17 mouse cellular contexts compared by ENCODE assay signal in genomic region chrX:145271768-145272167, GRCm38 (mm10).
A peak's percentile ranks its signal among the peaks of the same experiment; 100 is the strongest.
DNase-seq lines count a peak whose midpoint lies in the region; ATAC-seq and TF ChIP-seq lines count a peak whose summit lies in the region.
"Had no signal": no experiment of that assay in that cellular context is flagged by ENCODE, and none has a peak within 500 bp of the region (broad histone marks: within the 10 kb centered on the region; RNA-seq: fewer than 3 reads in every experiment).

No protein-coding gene starts in this region.

- no peak overlapping the region for H3K4me2 ChIP-seq in heart, embryonic 11.5 days
- no peak overlapping the region for H3K4me2 ChIP-seq in hindbrain, embryonic 11.5 days (replicated peaks; ENCODE audit: low read depth, low read length)
- no peak overlapping the region for H3K4me2 ChIP-seq in midbrain, embryonic 15.5 days
- H3K4me2 ChIP-seq: intestine, embryonic 15.5 days; neural tube, embryonic 13.5 days had no signal

- WGBS in heart, embryonic 10.5 days: 64% methylated on average over 4 of the region's 4 CpGs
- 44% methylated on average over 4 of the region's 4 CpGs for WGBS in heart, embryonic 11.5 days (ENCODE audit: insufficient replicate concordance)
- 48% methylated on average over 4 of the region's 4 CpGs for WGBS in hindbrain, embryonic 11.5 days
- WGBS in midbrain, embryonic 15.5 days: 37% methylated on average over 4 of the region's 4 CpGs
- 79% methylated on average over 4 of the region's 4 CpGs for WGBS in limb, embryonic 10.5 days

- no peak overlapping the region for H3K9ac ChIP-seq in heart, embryonic 11.5 days (ENCODE audit: low read depth, low read length)
- no peak overlapping the region for H3K9ac ChIP-seq in hindbrain, embryonic 11.5 days (ENCODE audit: low read depth, low read length)
- no peak overlapping the region for H3K9ac ChIP-seq in midbrain, embryonic 15.5 days
- H3K9ac ChIP-seq: intestine, embryonic 15.5 days; neural tube, embryonic 13.5 days had no signal

- no peak for TF ChIP-seq POLR2A in brain, embryonic 14.5 days (IDR thresholded peaks at IDR 0.05; ENCODE audit: borderline replicate concordance, extremely low read depth, insufficient read depth, insufficient read length, poor library complexity, severe bottlenecking)

- no peaks in the 10 kb centered on the region for H3K9me3 ChIP-seq in heart, embryonic 10.5 days
- no peaks in the 10 kb centered on the region for H3K9me3 ChIP-seq in heart, embryonic 11.5 days (replicated peaks; ENCODE audit: control insufficient read depth, low read length)
- no peaks in the 10 kb centered on the region for H3K9me3 ChIP-seq in hindbrain, embryonic 11.5 days (ENCODE audit: control insufficient read depth, low read length)
- no peaks in the 10 kb centered on the region for H3K9me3 ChIP-seq in midbrain, embryonic 15.5 days
- no peaks in the 10 kb centered on the region for H3K9me3 ChIP-seq in limb, embryonic 10.5 days (replicated peaks)
- H3K9me3 ChIP-seq: intestine, embryonic 15.5 days; neural tube, embryonic 13.5 days had no signal

- no peak for TF ChIP-seq CTCF in brain, embryonic 14.5 days (IDR thresholded peaks at IDR 0.05; ENCODE audit: borderline replicate concordance, extremely low read depth, insufficient read depth, insufficient read length)

- no peaks in the 10 kb centered on the region for H3K27me3 ChIP-seq in heart, embryonic 10.5 days (ENCODE audit: insufficient read depth, poor library complexity, severe bottlenecking)
- H3K27me3 ChIP-seq in heart, embryonic 11.5 days (ENCODE audit: control insufficient read depth, insufficient read depth, low read length): no peaks in the 10 kb centered on the region
- no peaks in the 10 kb centered on the region for H3K27me3 ChIP-seq in hindbrain, embryonic 11.5 days (ENCODE audit: control insufficient read depth, insufficient read depth, low read length)
- no peaks in the 10 kb centered on the region for H3K27me3 ChIP-seq in midbrain, embryonic 15.5 days (replicated peaks)
- H3K27me3 ChIP-seq in limb, embryonic 10.5 days (ENCODE audit: low read depth, poor library complexity, severe bottlenecking): peaks cover 28% of the 10 kb centered on the region; the same call in 1 of the 2 replicates
- H3K27me3 ChIP-seq: intestine, embryonic 15.5 days; neural tube, embryonic 13.5 days had no signal

- H3K4me1 ChIP-seq in heart, embryonic 10.5 days: no peaks in the 10 kb centered on the region
- H3K4me1 ChIP-seq in heart, embryonic 11.5 days (ENCODE audit: control insufficient read depth, insufficient read depth, low read length): no peaks in the 10 kb centered on the region
- no peaks in the 10 kb centered on the region for H3K4me1 ChIP-seq in hindbrain, embryonic 11.5 days (replicated peaks; ENCODE audit: control insufficient read depth, insufficient read depth, low read length)
- H3K4me1 ChIP-seq in midbrain, embryonic 15.5 days: no peaks in the 10 kb centered on the region
- no peaks in the 10 kb centered on the region for H3K4me1 ChIP-seq in limb, embryonic 10.5 days
- H3K4me1 ChIP-seq: intestine, embryonic 15.5 days; neural tube, embryonic 13.5 days had no signal

- no peak for ATAC-seq in heart, embryonic 11.5 days (replicated peaks; ENCODE audit: insufficient number of reproducible peaks, low FRiP score, low TSS enrichment)
- peak; percentile 78 for ATAC-seq in hindbrain, embryonic 11.5 days (ENCODE audit: low FRiP score)
- peak; percentile 90 for ATAC-seq in midbrain, embryonic 15.5 days (replicated peaks)
- ATAC-seq: intestine, embryonic 15.5 days had no signal

- no peaks in the 10 kb centered on the region for H3K36me3 ChIP-seq in heart, embryonic 10.5 days
- no peaks in the 10 kb centered on the region for H3K36me3 ChIP-seq in heart, embryonic 11.5 days (ENCODE audit: control insufficient read depth, insufficient read depth, low read length)
- no peaks in the 10 kb centered on the region for H3K36me3 ChIP-seq in hindbrain, embryonic 11.5 days (ENCODE audit: control insufficient read depth, insufficient read depth, low read length)
- no peaks in the 10 kb centered on the region for H3K36me3 ChIP-seq in midbrain, embryonic 15.5 days (replicated peaks)
- H3K36me3 ChIP-seq in limb, embryonic 10.5 days: no peaks in the 10 kb centered on the region
- H3K36me3 ChIP-seq: intestine, embryonic 15.5 days; neural tube, embryonic 13.5 days had no signal

- DNase-seq in heart, embryonic 10.5 days (ENCODE audit: low spot score): peak; percentile 73
- peak; percentile 71 for DNase-seq in brain, embryonic 14.5 days (ENCODE audit: low read depth)
- peak; percentile 19 for DNase-seq in hindbrain, embryonic 11.5 days (ENCODE audit: low spot score)
- DNase-seq in limb, embryonic 10.5 days (ENCODE audit: low spot score): no peak
- DNase-seq in urinary bladder, postnatal 14 days (ENCODE audit: low spot score): no peak
- DNase-seq: adrenal gland, postnatal 14 days; B cell, adult 2 months; cerebellum, postnatal 25 days; heart, postnatal 10 days; right cerebral cortex, adult 18-20 months; thymus, postnatal 36 days had no signal

- H3K27ac ChIP-seq in heart, embryonic 10.5 days: no peak overlapping the region
- no peak overlapping the region for H3K27ac ChIP-seq in heart, embryonic 11.5 days (ENCODE audit: low read depth, low read length)
- no peak overlapping the region for H3K27ac ChIP-seq in hindbrain, embryonic 11.5 days (ENCODE audit: low read depth, low read length)
- H3K27ac ChIP-seq in midbrain, embryonic 15.5 days: no peak overlapping the region
- H3K27ac ChIP-seq in limb, embryonic 10.5 days: no peak overlapping the region
- H3K27ac ChIP-seq: intestine, embryonic 15.5 days; kidney, postnatal 0 days; neural tube, embryonic 13.5 days; stomach, postnatal 0 days had no signal

- H3K4me3 ChIP-seq in heart, embryonic 10.5 days: no peak overlapping the region
- H3K4me3 ChIP-seq in heart, embryonic 11.5 days (ENCODE audit: low read depth, low read length): no peak overlapping the region
- H3K4me3 ChIP-seq in hindbrain, embryonic 11.5 days (ENCODE audit: low read depth, low read length): no peak overlapping the region
- no peak overlapping the region for H3K4me3 ChIP-seq in midbrain, embryonic 15.5 days
- no peak overlapping the region for H3K4me3 ChIP-seq in limb, embryonic 10.5 days
- H3K4me3 ChIP-seq: intestine, embryonic 15.5 days; neural tube, embryonic 13.5 days had no signal

Comparison
In these comparisons a context has a peak if more than half of its experiments do, and no peak if none do; other contexts are left out.
1. DNase-seq: peak in heart, embryonic 10.5 days (single experiment), brain, embryonic 14.5 days (single experiment) and hindbrain, embryonic 11.5 days (single experiment); none in limb, embryonic 10.5 days (single experiment) and urinary bladder, postnatal 14 days (single experiment).